Mouse (Mus musculus) cerebellum, postnatal 10 days (tissue): ENCODE measurements at regions not wholly inside any gene's neighbourhood (a gene's known extent, or its start where the extent isn't known, plus 50 kb on each side); places are given as distances from the start of the nearest gene placed in this dataset.

Source experiments
- DNase-seq, 2 experiments: peaks; one replicate each; pipeline ENCODE4 v3.0.0; 2021; ENCODE audit warnings: mixed read lengths in 2 of 2

- peak; percentile 34 to 36 for DNase-seq
Observed at GRCm38 (mm10) chr1:194161469-194161868, 456.5 kb upstream of the Plxna2 start.

GRCm38 (mm10) chr1:194160761-194161461 lies 457.1 kb upstream of the Plxna2 start:
- DNase-seq = peak; percentile 76 to 79

GRCm38 (mm10) chr1:194157268-194157667 lies 460.8 kb upstream of the Plxna2 start:
- no peak for DNase-seq

- peak; percentile 17 to 21 for DNase-seq
Observed at GRCm38 (mm10) chr1:194148416-194149364, 469.3 kb upstream of the Plxna2 start.

- no peak for DNase-seq
Observed at GRCm38 (mm10) chr1:194117631-194118360, 500.2 kb upstream of the Plxna2 start.

- DNase-seq = no peak
Observed at GRCm38 (mm10) chr1:194114399-194114798, 503.6 kb upstream of the Plxna2 start.

GRCm38 (mm10) chr1:194111931-194112330 lies 506.1 kb upstream of the Plxna2 start:
- peak; percentile 71 to 84 for DNase-seq

- DNase-seq = no peak
Observed at GRCm38 (mm10) chr1:194109172-194110071, 508.6 kb upstream of the Plxna2 start.

- DNase-seq = no peak
Observed at GRCm38 (mm10) chr1:194108132-194108531, 509.9 kb upstream of the Plxna2 start.

GRCm38 (mm10) chr1:194107271-194107938 lies 510.6 kb upstream of the Plxna2 start:
- no peak for DNase-seq

GRCm38 (mm10) chr1:194089918-194090548 lies 528.0 kb upstream of the Plxna2 start:
- DNase-seq = no peak

GRCm38 (mm10) chr1:194058512-194058911 lies 559.5 kb upstream of the Plxna2 start:
- DNase-seq = no peak

- no peak for DNase-seq
Observed at GRCm38 (mm10) chr1:194056544-194056943, 561.5 kb upstream of the Plxna2 start.

GRCm38 (mm10) chr1:194049746-194050351 lies 568.2 kb upstream of the Plxna2 start:
- no peak for DNase-seq

- DNase-seq = no peak
Observed at GRCm38 (mm10) chr1:194041393-194042352, 576.3 kb upstream of the Plxna2 start.

GRCm38 (mm10) chr1:194038711-194039110 lies 579.3 kb upstream of the Plxna2 start:
- DNase-seq = no peak

GRCm38 (mm10) chr1:194034199-194034883 lies 583.7 kb upstream of the Plxna2 start:
- DNase-seq = no peak

GRCm38 (mm10) chr1:194032603-194033002 lies 585.4 kb upstream of the Plxna2 start:
- DNase-seq = no peak
